Mouse (Mus musculus): Measurements from ENCODE around the gene Eml1. TPM values are rescaled to one million over a fixed set of nuclear protein-coding genes. Genes with fewer than 3 reads are reported as not detected.

The Eml1 gene
- polyA plus RNA-seq, 1 experiment, result 70.6 TPM

DNA sequence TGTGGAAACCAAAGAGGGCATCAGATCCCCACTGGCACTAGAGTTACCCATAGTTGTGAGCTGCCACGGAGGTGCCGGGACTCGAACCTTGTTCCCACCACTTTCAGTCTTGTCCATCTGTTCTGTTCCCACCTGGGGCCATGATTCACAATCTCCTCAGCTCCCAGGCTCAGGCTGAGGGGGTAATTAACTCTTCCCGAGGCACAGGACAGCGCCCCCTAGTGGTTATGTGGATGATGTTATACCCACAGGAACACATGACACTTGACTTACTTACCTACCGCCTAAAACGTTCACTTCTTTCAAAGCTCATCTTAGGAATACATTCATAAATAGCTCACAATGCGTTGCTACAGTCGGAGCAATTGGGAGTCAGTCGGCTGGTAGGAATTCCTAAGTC, 165.7 kb downstream of the Eml1 start:
- TF ChIP-seq POLR2A (IDR thresholded peaks at IDR 0.05; ENCODE audit: borderline replicate concordance, extremely low read depth, low read depth, low read length) (no peak), CTCF (IDR thresholded peaks at IDR 0.05; ENCODE audit: insufficient read depth, low read length) (peak; percentile 40)
- no peaks in the 10 kb centered on the region for H3K4me1 ChIP-seq (ENCODE audit: control insufficient read depth, insufficient read depth, low read length)
- DNase-seq, result no peak
- no peak overlapping the region for H3K4me3 ChIP-seq (replicated peaks; ENCODE audit: extremely low read depth, low read depth, low read length)
- 68% methylated on average over 10 of the region's 10 CpGs for WGBS

DNA sequence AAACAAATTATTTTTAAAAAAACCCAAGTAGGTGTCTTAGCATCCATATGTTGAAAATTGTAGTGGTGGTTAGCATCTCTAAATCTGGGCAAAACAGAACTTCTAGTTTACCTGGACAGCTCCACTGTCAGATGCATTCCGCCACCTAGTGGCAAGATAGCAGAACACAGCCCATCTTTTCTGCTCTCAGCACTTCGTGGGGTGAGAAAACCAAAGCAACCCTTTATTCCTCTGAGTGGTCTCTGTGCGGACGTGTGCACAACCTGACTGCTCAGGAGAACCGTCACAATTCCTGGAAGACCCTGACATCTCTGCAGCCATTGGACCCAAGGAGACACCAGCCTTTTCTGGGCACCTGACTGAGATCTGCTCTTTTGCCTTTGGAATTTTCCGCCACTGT, 170.3 kb downstream of the Eml1 start:
- DNase-seq, result no peak
- H3K4me1 ChIP-seq (ENCODE audit: control insufficient read depth, insufficient read depth, low read length), result no peaks in the 10 kb centered on the region
- 30% methylated on average over 6 of the region's 6 CpGs for WGBS
- TF ChIP-seq POLR2A (IDR thresholded peaks at IDR 0.05; ENCODE audit: borderline replicate concordance, extremely low read depth, low read depth, low read length), result no peak
- TF ChIP-seq CTCF (IDR thresholded peaks at IDR 0.05; ENCODE audit: insufficient read depth, low read length), result peak; percentile 75
- H3K4me3 ChIP-seq (replicated peaks; ENCODE audit: extremely low read depth, low read depth, low read length), result no peak overlapping the region

DNA sequence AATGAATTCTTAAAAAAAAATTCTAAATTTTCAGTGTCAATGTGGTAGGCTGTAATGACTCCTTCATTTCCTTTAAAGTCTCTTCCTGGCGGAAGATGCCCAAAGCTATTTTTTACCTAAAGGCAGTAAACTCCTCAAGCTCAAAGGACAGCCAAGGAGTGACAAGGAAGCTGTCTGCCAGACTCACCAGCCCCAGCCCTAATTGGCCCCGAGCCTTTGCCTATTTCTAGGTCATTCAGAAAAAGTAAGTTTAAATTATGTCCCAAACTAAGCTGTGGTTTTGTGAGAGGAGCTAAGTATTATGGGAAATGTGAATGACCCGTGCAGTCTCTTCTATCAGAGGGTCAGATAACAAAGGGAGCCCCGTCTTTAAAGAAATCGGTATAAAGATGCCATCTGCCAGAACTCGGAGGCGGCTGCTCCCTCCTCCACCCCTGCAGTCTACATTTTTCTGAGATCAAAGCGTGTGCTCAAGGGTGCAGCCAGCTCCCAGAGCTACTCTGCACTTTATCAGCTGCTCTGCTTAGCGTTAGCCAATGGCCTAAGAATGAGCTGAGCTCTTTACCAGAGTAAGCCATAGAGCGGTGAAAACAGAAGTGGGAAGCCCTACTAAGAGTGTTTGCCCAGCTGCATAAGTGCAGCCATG, 175.9 kb downstream of the Eml1 start:
- H3K4me3 ChIP-seq (replicated peaks; ENCODE audit: extremely low read depth, low read depth, low read length), result no peak overlapping the region
- no peaks in the 10 kb centered on the region for H3K4me1 ChIP-seq (ENCODE audit: control insufficient read depth, insufficient read depth, low read length)
- WGBS, result 18% methylated on average over 10 of the region's 10 CpGs
- TF ChIP-seq POLR2A (IDR thresholded peaks at IDR 0.05; ENCODE audit: borderline replicate concordance, extremely low read depth, low read depth, low read length) (no peak), CTCF (IDR thresholded peaks at IDR 0.05; ENCODE audit: insufficient read depth, low read length) (no peak)
- no peak for DNase-seq

DNA sequence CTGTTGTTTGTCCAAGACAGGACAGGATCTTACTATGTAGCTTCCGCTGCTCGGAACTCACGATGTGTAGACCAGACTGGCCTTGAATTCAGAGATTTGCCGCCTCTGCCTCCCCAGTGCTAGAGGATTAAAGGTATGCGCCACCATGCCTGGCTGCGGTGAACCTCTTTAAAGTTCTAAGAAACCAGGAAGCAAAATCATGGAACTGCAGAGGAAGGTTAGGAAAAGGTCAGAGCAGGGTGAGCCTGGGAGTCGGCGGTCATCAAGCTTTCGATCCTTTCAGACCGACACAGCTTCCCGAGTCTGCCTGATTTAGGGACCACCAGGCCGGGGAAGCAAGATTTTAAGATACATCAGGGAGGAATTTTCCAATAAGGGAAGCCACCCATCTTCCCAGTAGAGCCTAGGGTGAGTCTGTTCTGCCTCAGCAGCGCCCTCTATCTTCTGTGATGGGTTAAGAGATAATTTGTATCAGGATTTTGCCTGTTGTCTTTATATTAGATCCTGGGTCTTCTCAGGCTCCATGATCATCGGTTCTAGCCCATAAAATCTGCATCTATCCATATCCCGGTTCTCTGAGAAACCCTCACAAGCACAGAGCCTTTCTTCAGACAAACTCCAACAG, 176.6 kb downstream of the Eml1 start:
- Histone ChIP-seq H3K4me3 (replicated peaks; ENCODE audit: extremely low read depth, low read depth, low read length) (no peak overlapping the region), H3K4me1 (ENCODE audit: control insufficient read depth, insufficient read depth, low read length) (no peaks in the 10 kb centered on the region)
- 71% methylated on average over 15 of the region's 15 CpGs for WGBS
- no peak for TF ChIP-seq CTCF (IDR thresholded peaks at IDR 0.05; ENCODE audit: insufficient read depth, low read length)
- TF ChIP-seq POLR2A (IDR thresholded peaks at IDR 0.05; ENCODE audit: borderline replicate concordance, extremely low read depth, low read depth, low read length), result no peak
- no peak for DNase-seq

DNA sequence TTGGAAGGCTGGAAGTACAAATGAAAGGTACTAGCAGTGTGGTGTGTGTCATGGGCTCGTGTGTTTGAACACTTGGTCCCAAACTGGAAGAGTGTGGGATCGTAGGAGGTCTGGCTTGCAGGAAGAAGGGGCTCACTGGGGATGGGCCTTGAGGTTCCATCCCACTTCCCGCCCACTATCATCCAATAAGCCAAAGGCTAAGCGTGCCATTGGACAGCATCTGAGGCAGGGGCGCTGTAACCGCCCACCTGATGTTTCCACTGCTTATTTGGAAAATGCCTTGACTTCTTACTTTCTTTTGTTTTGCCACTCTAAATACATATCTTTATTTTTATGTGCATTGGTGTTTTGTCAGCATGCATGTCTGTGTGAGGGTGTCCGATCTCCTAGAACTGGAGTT, 181.0 kb downstream of the Eml1 start:
- 90% methylated on average over 7 of the region's 7 CpGs for WGBS
- H3K4me3 ChIP-seq (replicated peaks; ENCODE audit: extremely low read depth, low read depth, low read length), result no peak overlapping the region
- H3K4me1 ChIP-seq (ENCODE audit: control insufficient read depth, insufficient read depth, low read length), result peaks cover 7% of the 10 kb centered on the region; the same call in 1 of the 2 replicates
- no peak for DNase-seq
- no peak for TF ChIP-seq POLR2A (IDR thresholded peaks at IDR 0.05; ENCODE audit: borderline replicate concordance, extremely low read depth, low read depth, low read length)
- no peak for TF ChIP-seq CTCF (IDR thresholded peaks at IDR 0.05; ENCODE audit: insufficient read depth, low read length)

DNA sequence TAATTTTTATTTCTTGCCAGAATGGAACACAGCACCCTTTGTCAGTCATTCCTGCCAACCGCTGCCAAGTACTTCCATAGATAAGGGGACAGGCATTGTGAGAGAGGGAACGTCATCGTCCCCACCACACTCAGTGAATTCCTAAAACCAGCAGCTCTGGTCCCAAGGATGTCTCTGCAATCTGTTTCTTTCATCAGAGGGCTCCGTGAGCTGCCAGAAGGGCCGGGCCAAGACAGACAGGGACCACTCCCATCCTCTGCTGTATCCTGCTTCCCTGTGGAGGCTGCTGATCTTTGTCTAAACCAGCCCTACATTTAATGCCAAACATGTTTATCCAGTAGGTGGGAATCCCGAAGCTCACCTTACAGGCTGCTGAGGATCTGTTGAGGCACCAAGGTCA, 182.3 kb downstream of the Eml1 start:
- no peak for DNase-seq
- WGBS, result 37% methylated on average over 6 of the region's 6 CpGs
- Histone ChIP-seq H3K4me1 (ENCODE audit: control insufficient read depth, insufficient read depth, low read length) (peaks cover 7% of the 10 kb centered on the region; the same call in 1 of the 2 replicates), H3K4me3 (replicated peaks; ENCODE audit: extremely low read depth, low read depth, low read length) (no peak overlapping the region)
- TF ChIP-seq CTCF (IDR thresholded peaks at IDR 0.05; ENCODE audit: insufficient read depth, low read length), result no peak
- TF ChIP-seq POLR2A (IDR thresholded peaks at IDR 0.05; ENCODE audit: borderline replicate concordance, extremely low read depth, low read depth, low read length), result no peak

DNA sequence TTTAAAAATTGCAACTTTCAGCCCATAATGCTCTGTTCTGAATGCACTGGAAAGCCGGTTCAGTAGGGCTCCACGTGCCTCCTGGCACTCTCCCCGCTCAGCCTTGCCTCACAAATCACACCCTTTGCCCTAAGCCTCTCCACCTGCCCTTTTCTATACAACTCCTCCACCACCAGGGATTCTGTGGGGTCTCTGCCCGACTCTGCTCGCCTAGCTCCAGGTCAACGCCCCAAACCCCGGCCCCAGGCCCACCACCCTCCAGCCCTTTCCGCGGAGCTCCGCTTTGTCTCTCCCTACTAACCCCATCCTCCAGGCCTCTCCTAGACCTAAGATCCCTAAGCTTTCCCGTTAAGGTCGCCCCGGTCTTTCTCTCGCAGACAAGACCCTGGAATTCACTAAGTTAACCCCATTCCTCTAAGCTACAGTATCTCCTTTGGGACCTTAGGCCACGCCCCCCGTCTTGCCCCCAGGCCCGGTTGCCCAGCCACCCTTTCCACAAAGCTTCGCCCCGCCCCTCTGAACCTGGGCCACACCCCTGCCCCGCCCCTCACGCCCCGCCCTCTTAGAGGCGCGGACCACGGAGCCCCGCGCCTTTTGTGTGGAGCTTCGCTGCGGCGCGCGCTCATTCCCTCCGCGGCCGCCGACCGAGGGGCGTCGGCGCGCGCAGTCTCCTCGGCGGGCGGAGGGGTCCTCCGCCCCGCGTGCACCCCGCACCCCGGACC, 183.5 kb downstream of the Eml1 start, which contains the start of gene Evl:
TSS of gene Evl (plus strand) at position 601 of the 722 bp plus-strand sequence.
- Histone ChIP-seq H3K4me1 (ENCODE audit: control insufficient read depth, insufficient read depth, low read length) (peaks cover 7% of the 10 kb centered on the region; the same call in 1 of the 2 replicates), H3K4me3 (replicated peaks; ENCODE audit: extremely low read depth, low read depth, low read length) (peak within 1 kb of the TSS; percentile 75)
- WGBS, result 4% methylated on average over 47 of the region's 50 CpGs
- DNase-seq, result peak; percentile 68
- TF ChIP-seq CTCF (IDR thresholded peaks at IDR 0.05; ENCODE audit: insufficient read depth, low read length), result no peak
- TF ChIP-seq POLR2A (IDR thresholded peaks at IDR 0.05; ENCODE audit: borderline replicate concordance, extremely low read depth, low read depth, low read length), result 0 out of 2 replicates have a peak, but pooled peaks have one; percentile 13

DNA sequence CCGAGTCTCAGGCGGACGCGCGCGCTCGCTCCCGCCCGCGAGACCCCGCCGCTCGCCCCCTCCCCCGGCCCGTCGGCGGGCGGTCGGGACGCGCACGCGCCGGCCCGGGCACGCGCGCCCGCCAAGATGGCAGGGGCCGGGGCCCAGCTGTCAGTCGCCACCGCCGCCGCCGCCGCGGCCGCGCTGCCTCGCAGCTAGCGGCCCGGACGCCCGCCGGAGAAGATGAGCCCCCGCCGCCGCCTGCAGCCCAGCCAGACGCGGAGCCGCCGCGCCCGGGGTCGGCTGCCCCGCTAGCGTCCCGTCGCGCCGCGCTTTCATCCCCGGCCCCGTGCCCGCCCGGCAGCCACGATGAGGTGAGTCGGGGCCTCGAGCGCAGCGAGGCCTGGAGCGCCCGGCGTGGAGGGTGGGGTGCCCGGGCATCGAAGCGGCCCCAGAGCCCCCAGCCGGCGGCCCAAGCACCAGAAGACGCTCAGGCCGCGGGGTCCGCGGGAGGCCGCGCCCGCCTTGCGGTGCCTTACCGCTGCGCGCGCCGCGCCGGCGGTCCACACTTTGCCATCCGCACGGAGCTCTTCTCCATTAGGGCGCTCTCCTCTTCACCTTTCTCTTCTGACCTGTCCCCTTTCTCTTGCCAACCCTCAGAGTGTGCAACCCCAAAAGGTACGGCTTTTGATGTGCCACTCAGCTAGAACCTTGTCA, 184.3 kb downstream of the Eml1 start:
- DNase-seq, result peak; percentile 50
- 1% methylated on average over 94 of the region's 100 CpGs for WGBS
- peak overlapping the region; percentile 75 for H3K4me3 ChIP-seq (replicated peaks; ENCODE audit: extremely low read depth, low read depth, low read length)
- TF ChIP-seq POLR2A (IDR thresholded peaks at IDR 0.05; ENCODE audit: borderline replicate concordance, extremely low read depth, low read depth, low read length), result no peak
- no peak for TF ChIP-seq CTCF (IDR thresholded peaks at IDR 0.05; ENCODE audit: insufficient read depth, low read length)
- H3K4me1 ChIP-seq (ENCODE audit: control insufficient read depth, insufficient read depth, low read length), result peaks cover 7% of the 10 kb centered on the region; the same call in 1 of the 2 replicates

DNA sequence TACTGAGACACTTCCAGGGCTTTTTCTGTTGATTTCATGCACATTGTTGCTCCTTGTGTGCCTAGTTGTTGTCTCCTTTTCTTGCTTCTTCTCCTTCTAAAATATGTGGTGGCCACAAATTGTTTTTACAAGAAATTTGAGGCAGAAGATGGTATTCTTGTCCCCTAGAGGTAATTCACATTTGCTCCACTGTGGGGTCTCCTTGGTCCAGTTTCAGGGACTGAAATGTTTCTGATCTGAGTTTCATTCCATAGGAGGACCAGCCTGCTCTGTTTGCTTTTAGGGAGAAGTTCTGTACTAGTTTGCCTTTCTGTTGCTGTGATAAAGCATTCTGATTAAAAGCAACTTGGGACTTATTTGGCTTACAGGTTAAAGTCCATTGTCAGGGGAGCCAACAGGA, 187.4 kb downstream of the Eml1 start:
- peaks cover 3% of the 10 kb centered on the region; the same call in 1 of the 2 replicates for H3K4me1 ChIP-seq (ENCODE audit: control insufficient read depth, insufficient read depth, low read length)
- no peak for DNase-seq
- no peak overlapping the region for H3K4me3 ChIP-seq (replicated peaks; ENCODE audit: extremely low read depth, low read depth, low read length)
- TF ChIP-seq POLR2A (IDR thresholded peaks at IDR 0.05; ENCODE audit: borderline replicate concordance, extremely low read depth, low read depth, low read length) (no peak), CTCF (IDR thresholded peaks at IDR 0.05; ENCODE audit: insufficient read depth, low read length) (no peak)

Measured in lung, adult 2 months (tissue).